Mouse (Mus musculus) cortical plate, adult 2 months (tissue): ENCODE results near the gene Rtkn2.

Experiments
- CTCF ChIP-seq: fragments of 200-500 bp; IDR thresholded peaks from 2 replicates; pipeline ENCODE4 v1.5.1; 2011; ENCODE audit warnings: mild to moderate bottlenecking, control low read depth, low read length; ENCODE audit not compliant: insufficient read depth; ENCODE audit errors: extremely low read depth
- POLR2A ChIP-seq: fragments of 200-500 bp; IDR thresholded peaks from 2 replicates; pipeline ENCODE4 v1.6.1; 2011; ENCODE audit warnings: mild to moderate bottlenecking, low read length, control low read depth; ENCODE audit not compliant: insufficient read depth; ENCODE audit errors: extremely low read depth

- no peak for TF ChIP-seq CTCF
- no peak for TF ChIP-seq POLR2A
These were observed 27.7 kb upstream of the Rtkn2 start for GRCm38 (mm10) chr10:67951690-67952089.
